Comparison of ENCODE assay signal across 9 mouse cellular contexts in genomic region chr9:44721877-44722186, GRCm38 (mm10). TPM values are rescaled to one million over a fixed set of nuclear protein-coding genes. Genes with fewer than 3 reads are reported as not detected.
DNase-seq lines count a peak whose midpoint lies in the region; ATAC-seq and TF ChIP-seq lines count a peak whose summit lies in the region.
"Had no signal": no experiment of that assay in that cellular context is flagged by ENCODE, and none has a peak within 500 bp of the region (broad histone marks: within the 10 kb centered on the region; RNA-seq: fewer than 3 reads in every experiment).

No protein-coding gene starts in this region.

- peaks cover 81% of the 10 kb centered on the region for H3K4me1 ChIP-seq in embryonic facial prominence, embryonic 10.5 days
- H3K4me1 ChIP-seq in liver, postnatal 0 days (ENCODE audit: insufficient read depth) = peaks cover 12% of the 10 kb centered on the region

- H3K9ac ChIP-seq in liver, postnatal 0 days (replicated peaks) = no peak overlapping the region

- H3K27me3 ChIP-seq in embryonic facial prominence, embryonic 10.5 days (replicated peaks; ENCODE audit: low read depth, poor library complexity, severe bottlenecking) = no peaks in the 10 kb centered on the region
- H3K27me3 ChIP-seq in liver, postnatal 0 days (ENCODE audit: insufficient read depth, low read length) = no peaks in the 10 kb centered on the region; the same call in 1 of the 2 replicates

- peak overlapping the region; percentile 76 for H3K4me3 ChIP-seq in gastrocnemius, adult 2 months
- H3K4me3 ChIP-seq in embryonic facial prominence, embryonic 10.5 days = peak overlapping the region; percentile 75
- no peak overlapping the region for H3K4me3 ChIP-seq in liver, postnatal 0 days (ENCODE audit: low read depth, low read length)

- peaks cover 43% of the 10 kb centered on the region for H3K36me3 ChIP-seq in embryonic facial prominence, embryonic 10.5 days (replicated peaks)
- no peaks in the 10 kb centered on the region for H3K36me3 ChIP-seq in liver, postnatal 0 days (replicated peaks; ENCODE audit: insufficient read depth, low read length)

- intact Hi-C loops in gastrocnemius, adult 2 months (cut with DNase I) = no loop called here
- intact Hi-C loops in heart, postnatal 10 days (cut with DNase I) = no loop called here

- H3K4me2 ChIP-seq in liver, postnatal 0 days (ENCODE audit: low read depth, low read length) = peak overlapping the region; percentile 83; the same call in 1 of the 2 replicates

- no peak for TF ChIP-seq EP300 in liver, postnatal 0 days (IDR thresholded peaks at IDR 0.05; ENCODE audit: low read depth)

- WGBS in embryonic facial prominence, embryonic 10.5 days = 79% methylated on average over 3 of the region's 3 CpGs
- 58% methylated on average over 3 of the region's 3 CpGs for WGBS in liver, postnatal 0 days (ENCODE audit: insufficient replicate concordance)

- DNase-seq in gastrocnemius, adult 2 months = no peak
- no peak for DNase-seq in gastrocnemius, adult 18-20 months (ENCODE audit: low spot score)
- DNase-seq in embryonic facial prominence, embryonic 10.5 days (ENCODE audit: low spot score) = no peak
- DNase-seq in heart, postnatal 10 days = peak; percentile 69 to 72
- DNase-seq in liver, postnatal 0 days = no peak
- no peak for DNase-seq in frontal cortex, postnatal 14 days (ENCODE audit: low spot score in 2 of 2)
- no peak for DNase-seq in thymus, postnatal 14 days
- no peak for DNase-seq in spleen, postnatal 4 days (ENCODE audit: low spot score in 2 of 2)

- no peak for ATAC-seq in liver, postnatal 0 days

- H3K9me3 ChIP-seq in embryonic facial prominence, embryonic 10.5 days = no peaks in the 10 kb centered on the region
- no peaks in the 10 kb centered on the region for H3K9me3 ChIP-seq in liver, postnatal 0 days (ENCODE audit: low read length)

- peak overlapping the region; percentile 87 for H3K27ac ChIP-seq in gastrocnemius, adult 2 months
- peak overlapping the region; percentile 86 for H3K27ac ChIP-seq in embryonic facial prominence, embryonic 10.5 days (replicated peaks)
- H3K27ac ChIP-seq in liver, postnatal 0 days (ENCODE audit: low read depth) = no peak overlapping the region

- TF ChIP-seq CTCF in gastrocnemius, adult 2 months (IDR thresholded peaks at IDR 0.05) = no peak
- TF ChIP-seq CTCF in liver, postnatal 0 days (IDR thresholded peaks at IDR 0.05; ENCODE audit: low read depth) = no peak

RNA-seq across cellular contexts. Expression of gene Phldb1, which starts 13.2 kb away (rescaled TPM):
- 10 to 100 TPM; 29.3 to 32.1 TPM for total RNA-seq in gastrocnemius, adult 2 months (2021)
- total RNA-seq in gastrocnemius, adult 18-20 months (2021) = 10 to 100 TPM; 29.0 to 35.9 TPM
- polyA plus RNA-seq in embryonic facial prominence, embryonic 10.5 days (2016; fragmentation: Nextera tagmentation; extraction: Ambion mirVana) = 48.4 and 51.1 TPM in 2 replicates
- total RNA-seq in heart, postnatal 10 days (2021) = 100 to 1,000 TPM; 127 to 130 TPM
- polyA plus RNA-seq in liver, postnatal 0 days (2015; fragmentation: Nextera tagmentation; extraction: Ambion mirVana) = 1.5 and 2.2 TPM in 2 replicates

RNA-seq across cellular contexts. Expression of gene Arcn1, which starts 45.8 kb away (rescaled TPM):
- total RNA-seq in gastrocnemius, adult 2 months (2021) = 10 to 100 TPM; 83.0 to 85.3 TPM
- 10 to 100 TPM; 70.7 to 81.5 TPM for total RNA-seq in gastrocnemius, adult 18-20 months (2021)
- 169 and 171 TPM in 2 replicates for polyA plus RNA-seq in embryonic facial prominence, embryonic 10.5 days (2016; fragmentation: Nextera tagmentation; extraction: Ambion mirVana)
- 100 to 1,000 TPM; 103 to 114 TPM for total RNA-seq in heart, postnatal 10 days (2021)
- 53.5 and 58.4 TPM in 2 replicates for polyA plus RNA-seq in liver, postnatal 0 days (2015; fragmentation: Nextera tagmentation; extraction: Ambion mirVana)

RNA-seq across cellular contexts. Expression of gene Ift46, which starts 45.9 kb away (rescaled TPM):
- total RNA-seq in gastrocnemius, adult 2 months (2021) = 10 to 100 TPM; 27.4 to 28.4 TPM
- 10 to 100 TPM; 23.3 to 27.5 TPM for total RNA-seq in gastrocnemius, adult 18-20 months (2021)
- polyA plus RNA-seq in embryonic facial prominence, embryonic 10.5 days (2016; fragmentation: Nextera tagmentation; extraction: Ambion mirVana) = 133 and 139 TPM in 2 replicates
- total RNA-seq in heart, postnatal 10 days (2021) = 10 to 100 TPM; 42.6 to 50.5 TPM
- polyA plus RNA-seq in liver, postnatal 0 days (2015; fragmentation: Nextera tagmentation; extraction: Ambion mirVana) = 23.6 and 24.5 TPM in 2 replicates

RNA-seq across cellular contexts. Expression of gene Treh, which starts 48.8 kb away (rescaled TPM):
- not detected for total RNA-seq in gastrocnemius, adult 2 months (2021)
- total RNA-seq in gastrocnemius, adult 18-20 months (2021) = not detected
- polyA plus RNA-seq in embryonic facial prominence, embryonic 10.5 days (2016; fragmentation: Nextera tagmentation; extraction: Ambion mirVana) = not detected in 2 replicates
- total RNA-seq in heart, postnatal 10 days (2021) = not detected
- 0.94 and 1.4 TPM in 2 replicates for polyA plus RNA-seq in liver, postnatal 0 days (2015; fragmentation: Nextera tagmentation; extraction: Ambion mirVana)
- total RNA-seq: adrenal gland, postnatal 25 days had no signal

Comparison
In these comparisons a context has a peak if more than half of its experiments do, and no peak if none do; other contexts are left out.
1. DNase-seq: peak in heart, postnatal 10 days (2 of 2); none in gastrocnemius, adult 2 months (single experiment), gastrocnemius, adult 18-20 months (single experiment), embryonic facial prominence, embryonic 10.5 days (single experiment), liver, postnatal 0 days (single experiment), frontal cortex, postnatal 14 days (0 of 2), thymus, postnatal 14 days (single experiment) and spleen, postnatal 4 days (0 of 2).